Mouse (Mus musculus) forebrain, embryonic 12.5 days (tissue): ENCODE results near the gene Dyrk1a. TPM values are rescaled to one million over a fixed set of nuclear protein-coding genes. Genes with fewer than 3 reads are reported as not detected.

ENCODE experiments used
- ATAC-seq: fragments of 200-750 bp; cut with Nextera tagmentation; 2 replicates; pipeline ENCODE4 v1.8.0; 2017; ENCODE audit warnings: moderate TSS enrichment; ENCODE audit not compliant: low FRiP score
- H3K27ac ChIP-seq: fragments of 300-500 bp; sonication (generic); 2 replicates; pipeline ENCODE4 v1.5.1; 2016; ENCODE audit warnings: mild to moderate bottlenecking
- H3K27me3 ChIP-seq: fragments of 300-500 bp; sonication (generic); 2 replicates; pipeline ENCODE4 v1.6.1; 2016; ENCODE audit warnings: mild to moderate bottlenecking
- H3K36me3 ChIP-seq: fragments of 300-500 bp; sonication (generic); replicated peaks from 2 replicates; pipeline ENCODE4 v1.6.1; 2016; ENCODE audit warnings: mild to moderate bottlenecking
- H3K4me1 ChIP-seq: fragments of 300-500 bp; sonication (generic); 2 replicates; pipeline ENCODE4 v1.6.1; 2016
- H3K4me2 ChIP-seq: fragments of 300-500 bp; sonication (generic); 2 replicates; pipeline ENCODE4 v1.6.1; 2016; ENCODE audit warnings: mild to moderate bottlenecking, moderate library complexity
- H3K4me3 ChIP-seq: fragments of 300-500 bp; sonication (generic); replicated peaks from 2 replicates; pipeline ENCODE4 v1.5.1; 2016; ENCODE audit warnings: mild to moderate bottlenecking
- H3K9ac ChIP-seq: fragments of 300-500 bp; sonication (generic); 2 replicates; pipeline ENCODE4 v1.6.1; 2016; ENCODE audit warnings: mild to moderate bottlenecking
- H3K9me3 ChIP-seq: fragments of 300-500 bp; sonication (generic); 2 replicates; pipeline ENCODE4 v1.6.1; 2016
- WGBS: fragments of 180-500 bp; shearing (Covaris S2); methylation state at CpG from one replicate; pipeline ENCODE4 v1.1.7; 2016; 5-methylcytosine and 5-hydroxymethylcytosine counted together
- polyA plus RNA-seq: library from polyadenylated mRNA; unstranded; fragments of >200 nt; fragmentation: Nextera tagmentation; extraction: Ambion mirVana; gene quantifications from 2 replicates; pipeline ENCODE4 v1.2.1, GENCODE M21; 2016

Dyrk1a gene
- polyA plus RNA-seq, 1 experiment from 2014 or later, result 12.0 TPM

GRCm38 (mm10) chr16:94714483-94714882, 144.7 kb downstream of the Dyrk1a start:
- H3K4me3 ChIP-seq, result no peak overlapping the region
- H3K27me3 ChIP-seq, result peaks cover 8% of the 10 kb centered on the region; the same call in 1 of the 2 replicates
- H3K4me1 ChIP-seq, result peaks cover 5% of the 10 kb centered on the region; the same call in 1 of the 2 replicates
- peaks cover 12% of the 10 kb centered on the region; the same call in 1 of the 2 replicates for H3K9me3 ChIP-seq
- no peaks in the 10 kb centered on the region for H3K36me3 ChIP-seq
- H3K4me2 ChIP-seq, result no peak overlapping the region
- 75% methylated on average over 14 of the region's 14 CpGs for WGBS
- no peak overlapping the region for H3K27ac ChIP-seq
- ATAC-seq, result no peak
- H3K9ac ChIP-seq, result no peak overlapping the region

- no peak overlapping the region for H3K9ac ChIP-seq
- H3K4me2 ChIP-seq, result no peak overlapping the region
- ATAC-seq, result no peak
- peaks cover 12% of the 10 kb centered on the region; the same call in 1 of the 2 replicates for H3K9me3 ChIP-seq
- H3K36me3 ChIP-seq, result no peaks in the 10 kb centered on the region
- H3K4me3 ChIP-seq, result no peak overlapping the region
- H3K27me3 ChIP-seq, result peaks cover 8% of the 10 kb centered on the region
- peaks cover 5% of the 10 kb centered on the region; the same call in 1 of the 2 replicates for H3K4me1 ChIP-seq
- no peak overlapping the region for H3K27ac ChIP-seq
- WGBS, result 95% methylated on average over 11 of the region's 11 CpGs
Observed at GRCm38 (mm10) chr16:94717051-94717450, 147.2 kb downstream of the Dyrk1a start.

- H3K4me1 ChIP-seq, result peaks cover 4% of the 10 kb centered on the region
- H3K27me3 ChIP-seq, result peaks cover 8% of the 10 kb centered on the region
- H3K4me3 ChIP-seq, result no peak overlapping the region
- no peaks in the 10 kb centered on the region for H3K36me3 ChIP-seq
- no peak overlapping the region for H3K9ac ChIP-seq
- WGBS, result 62% methylated on average over 4 of the region's 4 CpGs
- H3K4me2 ChIP-seq, result no peak overlapping the region
- no peak for ATAC-seq
- 0 out of 2 replicates have a peak overlapping the region, but pooled peaks have one; percentile 0 for H3K27ac ChIP-seq
- peaks cover 12% of the 10 kb centered on the region; the same call in 1 of the 2 replicates for H3K9me3 ChIP-seq
Observed at GRCm38 (mm10) chr16:94718919-94719318, 149.1 kb downstream of the Dyrk1a start.

GRCm38 (mm10) chr16:94719488-94719887, 149.7 kb downstream of the Dyrk1a start:
- Histone ChIP-seq H3K4me2 (no peak overlapping the region), H3K36me3 (no peaks in the 10 kb centered on the region), H3K9me3 (peaks cover 12% of the 10 kb centered on the region; the same call in 1 of the 2 replicates), H3K27ac (0 out of 2 replicates have a peak overlapping the region, but pooled peaks have one; percentile 0), H3K4me3 (no peak overlapping the region), H3K27me3 (peaks cover 5% of the 10 kb centered on the region), H3K4me1 (peaks cover 4% of the 10 kb centered on the region), H3K9ac (no peak overlapping the region)
- WGBS, result 81% methylated on average over 4 of the region's 4 CpGs
- ATAC-seq, result no peak

- Histone ChIP-seq H3K4me2 (no peak overlapping the region), H3K27me3 (no peaks in the 10 kb centered on the region; the same call in 1 of the 2 replicates), H3K9ac (no peak overlapping the region), H3K4me1 (peaks cover 9% of the 10 kb centered on the region), H3K27ac (no peak overlapping the region), H3K9me3 (peaks cover 12% of the 10 kb centered on the region; the same call in 1 of the 2 replicates), H3K4me3 (no peak overlapping the region), H3K36me3 (no peaks in the 10 kb centered on the region)
- WGBS, result 76% methylated on average over 7 of the region's 7 CpGs
- ATAC-seq, result no peak
Observed at GRCm38 (mm10) chr16:94720476-94721153, 150.8 kb downstream of the Dyrk1a start.

- H3K4me3 ChIP-seq, result no peak overlapping the region
- H3K36me3 ChIP-seq, result no peaks in the 10 kb centered on the region
- peaks cover 9% of the 10 kb centered on the region for H3K4me1 ChIP-seq
- ATAC-seq, result no peak
- no peak overlapping the region for H3K27ac ChIP-seq
- no peaks in the 10 kb centered on the region; the same call in 1 of the 2 replicates for H3K27me3 ChIP-seq
- H3K4me2 ChIP-seq, result no peak overlapping the region
- peaks cover 7% of the 10 kb centered on the region; the same call in 1 of the 2 replicates for H3K9me3 ChIP-seq
- WGBS, result 83% methylated on average over 10 of the region's 10 CpGs
- no peak overlapping the region for H3K9ac ChIP-seq
Observed at GRCm38 (mm10) chr16:94721549-94722006, 151.8 kb downstream of the Dyrk1a start.

- Histone ChIP-seq H3K4me2 (no peak overlapping the region), H3K27me3 (no peaks in the 10 kb centered on the region; the same call in 1 of the 2 replicates), H3K4me3 (no peak overlapping the region), H3K4me1 (peaks cover 9% of the 10 kb centered on the region), H3K27ac (no peak overlapping the region), H3K9me3 (no peaks in the 10 kb centered on the region), H3K36me3 (no peaks in the 10 kb centered on the region), H3K9ac (no peak overlapping the region)
- ATAC-seq, result no peak
- 79% methylated on average over 12 of the region's 12 CpGs for WGBS
Observed at GRCm38 (mm10) chr16:94722936-94723335, 153.1 kb downstream of the Dyrk1a start.

- H3K27ac ChIP-seq, result peak overlapping the region; percentile 80
- H3K36me3 ChIP-seq, result no peaks in the 10 kb centered on the region
- peak; percentile 98 for ATAC-seq
- peak overlapping the region; percentile 88 for H3K4me2 ChIP-seq
- under 1% methylated on average over 23 of the region's 23 CpGs for WGBS
- H3K4me1 ChIP-seq, result peaks cover 9% of the 10 kb centered on the region
- 0 out of 2 replicates have a peak, but pooled peaks cover 5% of the 10 kb centered on the region for H3K9me3 ChIP-seq
- peak overlapping the region; percentile 53 for H3K4me3 ChIP-seq
- peak overlapping the region; percentile 57 for H3K9ac ChIP-seq
- no peaks in the 10 kb centered on the region; the same call in 1 of the 2 replicates for H3K27me3 ChIP-seq
Observed at GRCm38 (mm10) chr16:94724061-94724596, 154.3 kb downstream of the Dyrk1a start.

GRCm38 (mm10) chr16:94724747-94725211, 155.0 kb downstream of the Dyrk1a start:
- 0 out of 2 replicates have a peak, but pooled peaks cover 7% of the 10 kb centered on the region for H3K9me3 ChIP-seq
- H3K36me3 ChIP-seq, result no peaks in the 10 kb centered on the region
- peak overlapping the region; percentile 88 for H3K4me2 ChIP-seq
- under 1% methylated on average over 18 of the region's 18 CpGs for WGBS
- peak overlapping the region; percentile 57 for H3K9ac ChIP-seq
- H3K4me1 ChIP-seq, result peaks cover 9% of the 10 kb centered on the region
- peak; percentile 45 for ATAC-seq
- peak overlapping the region; percentile 80; the same call in 1 of the 2 replicates for H3K27ac ChIP-seq
- peak overlapping the region; percentile 53 for H3K4me3 ChIP-seq
- H3K27me3 ChIP-seq, result no peaks in the 10 kb centered on the region; the same call in 1 of the 2 replicates

GRCm38 (mm10) chr16:94729236-94729635, 159.4 kb downstream of the Dyrk1a start:
- no peak overlapping the region for H3K4me3 ChIP-seq
- H3K9ac ChIP-seq, result no peak overlapping the region
- H3K27me3 ChIP-seq, result no peaks in the 10 kb centered on the region
- H3K27ac ChIP-seq, result no peak overlapping the region
- H3K4me1 ChIP-seq, result peaks cover 10% of the 10 kb centered on the region
- WGBS, result 90% methylated on average over 6 of the region's 6 CpGs
- H3K36me3 ChIP-seq, result no peaks in the 10 kb centered on the region
- no peak overlapping the region for H3K4me2 ChIP-seq
- ATAC-seq, result no peak
- 0 out of 2 replicates have a peak, but pooled peaks cover 7% of the 10 kb centered on the region for H3K9me3 ChIP-seq

- 0 out of 2 replicates have a peak, but pooled peaks cover 7% of the 10 kb centered on the region for H3K9me3 ChIP-seq
- ATAC-seq, result no peak
- 78% methylated on average over 12 of the region's 12 CpGs for WGBS
- peaks cover 6% of the 10 kb centered on the region for H3K4me1 ChIP-seq
- H3K27me3 ChIP-seq, result no peaks in the 10 kb centered on the region
- H3K36me3 ChIP-seq, result no peaks in the 10 kb centered on the region
- H3K4me2 ChIP-seq, result no peak overlapping the region
- H3K27ac ChIP-seq, result no peak overlapping the region
- H3K4me3 ChIP-seq, result no peak overlapping the region
- H3K9ac ChIP-seq, result no peak overlapping the region
Observed at GRCm38 (mm10) chr16:94731027-94731426, 161.2 kb downstream of the Dyrk1a start.

- no peaks in the 10 kb centered on the region for H3K36me3 ChIP-seq
- peaks cover 6% of the 10 kb centered on the region for H3K4me1 ChIP-seq
- H3K27ac ChIP-seq, result no peak overlapping the region
- no peak overlapping the region for H3K9ac ChIP-seq
- no peaks in the 10 kb centered on the region for H3K27me3 ChIP-seq
- no peak overlapping the region for H3K4me2 ChIP-seq
- whole genome bisulfite sequencing, result 64% methylated on average over 3 of the region's 3 CpGs
- no peak overlapping the region for H3K4me3 ChIP-seq
- no peak for ATAC-seq
- no peaks in the 10 kb centered on the region for H3K9me3 ChIP-seq
Observed at GRCm38 (mm10) chr16:94735472-94735871, 165.7 kb downstream of the Dyrk1a start.
